Mouse (Mus musculus) heart, postnatal 0 days (tissue): ENCODE results near the gene Pgk2.
"Not testable (repeated sequence)": the region's sequence is repeated elsewhere in the genome, so short reads cannot be mapped to it uniquely, and the experiment has no call there.

Source experiments
- CTCF ChIP-seq: IDR thresholded peaks from 2 replicates; pipeline ENCODE4 v1.5.1; 2016; ENCODE audit warnings: antibody characterized with exemption, control low read depth, low read depth
- EP300 ChIP-seq: IDR thresholded peaks from 2 replicates; pipeline ENCODE4 v1.6.1; 2016; ENCODE audit warnings: antibody characterized with exemption, low read depth

- TF ChIP-seq EP300, CTCF: not testable (repeated sequence)
Measured at GRCm38 (mm10) chr17:40157729-40158359, 50.6 kb downstream of the Pgk2 start.
